Mouse (Mus musculus): ENCODE data around the gene Ifnk. TPM values are rescaled to one million over a fixed set of nuclear protein-coding genes. Genes with fewer than 3 reads are reported as not detected.

Ifnk gene
- polyA plus RNA-seq, 1 experiment from 2014 or later = not detected

DNA sequence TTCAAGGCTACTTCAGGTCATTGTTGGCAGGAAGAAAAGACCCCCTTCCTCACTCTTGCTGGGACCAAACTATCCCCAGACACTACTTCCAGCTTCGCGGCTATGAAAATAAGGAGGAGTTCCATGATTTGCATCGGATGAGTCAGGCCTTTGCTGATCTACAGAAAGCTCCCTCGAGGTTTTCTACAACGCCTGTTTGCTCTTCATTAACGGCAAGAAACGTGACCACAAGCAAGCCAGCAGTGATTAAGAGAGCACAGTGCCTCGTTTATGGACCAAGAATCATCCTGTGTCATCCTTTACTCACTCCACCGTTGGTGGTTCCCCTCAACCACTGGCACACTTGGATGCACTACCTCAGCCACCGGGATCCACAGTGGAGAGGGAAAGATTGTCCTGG, 6.1 kb upstream of the Ifnk start:
- no peaks in the 10 kb centered on the region for H3K27me3 ChIP-seq (ENCODE audit: insufficient read depth, low read length)
- no peaks in the 10 kb centered on the region for H3K4me1 ChIP-seq (replicated peaks; ENCODE audit: insufficient read depth, low read length)
- H3K36me3 ChIP-seq (ENCODE audit: insufficient read depth, low read length) = no peaks in the 10 kb centered on the region
- no peaks in the 10 kb centered on the region for H3K9me3 ChIP-seq (replicated peaks; ENCODE audit: low read length)
- no peak overlapping the region for H3K4me3 ChIP-seq (replicated peaks; ENCODE audit: low read depth, low read length)
- H3K9ac ChIP-seq (ENCODE audit: low read depth, low read length) = no peak overlapping the region
- ATAC-seq (replicated peaks; ENCODE audit: low FRiP score, low read depth) (no peak), DNase-seq (ENCODE audit: low spot score) (no peak)
- TF ChIP-seq CTCF (IDR thresholded peaks at IDR 0.05; ENCODE audit: low read depth) = no peak
- 88% methylated on average over 10 of the region's 10 CpGs for WGBS
- no peak overlapping the region for H3K4me2 ChIP-seq (ENCODE audit: low read length)
- no peak overlapping the region for H3K27ac ChIP-seq

DNA sequence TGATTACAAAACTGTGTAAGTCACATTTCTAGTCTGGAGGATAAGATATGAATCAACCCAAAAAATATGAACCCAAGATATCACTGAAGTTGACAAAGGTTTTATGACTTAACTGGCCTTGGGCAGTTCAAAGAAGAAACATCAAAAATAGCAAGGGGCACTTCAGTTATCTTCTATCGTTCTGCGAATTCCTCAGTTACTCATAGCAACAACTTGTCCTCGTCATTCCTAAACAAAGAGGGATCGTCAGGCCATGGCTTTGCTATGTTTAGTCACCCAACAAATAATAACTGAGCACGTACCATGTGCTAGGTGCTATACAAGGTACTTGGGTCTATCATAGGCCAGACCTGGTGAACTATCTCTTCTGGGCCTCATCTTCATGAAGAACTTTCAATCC, 5.3 kb upstream of the Ifnk start:
- no peak for ATAC-seq (replicated peaks; ENCODE audit: low FRiP score, low read depth)
- WGBS = 88% methylated on average over 5 of the region's 5 CpGs
- no peak for TF ChIP-seq CTCF (IDR thresholded peaks at IDR 0.05; ENCODE audit: low read depth)

DNA sequence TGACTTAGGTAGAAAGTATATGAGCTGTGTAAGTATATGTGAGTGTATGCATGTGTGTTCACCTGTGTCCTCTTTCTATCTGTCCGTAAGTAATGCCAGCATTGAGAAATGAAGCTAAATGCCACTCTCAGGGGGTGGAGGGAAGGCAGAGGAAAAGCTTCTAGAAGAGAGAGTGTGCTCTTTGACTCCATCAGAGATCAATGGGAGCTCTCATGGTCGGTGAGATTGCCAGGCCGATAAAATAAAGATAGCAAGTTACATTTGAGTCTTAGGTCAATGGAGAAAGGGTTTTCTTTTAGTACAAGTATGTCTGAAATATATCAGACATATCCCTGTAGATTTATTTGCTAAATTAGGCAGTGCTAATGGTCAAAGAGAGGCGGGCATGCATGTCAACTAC, 3.5 kb upstream of the Ifnk start:
- no peak for ATAC-seq (replicated peaks; ENCODE audit: low FRiP score, low read depth)
- H3K4me2 ChIP-seq (ENCODE audit: low read length) = no peak overlapping the region
- no peaks in the 10 kb centered on the region for H3K36me3 ChIP-seq (ENCODE audit: insufficient read depth, low read length)
- no peak for DNase-seq (ENCODE audit: low spot score)
- H3K4me3 ChIP-seq (replicated peaks; ENCODE audit: low read depth, low read length) = no peak overlapping the region
- TF ChIP-seq CTCF (IDR thresholded peaks at IDR 0.05; ENCODE audit: low read depth) = no peak
- no peak overlapping the region for H3K9ac ChIP-seq (ENCODE audit: low read depth, low read length)
- no peaks in the 10 kb centered on the region for H3K9me3 ChIP-seq (replicated peaks; ENCODE audit: low read length)
- no peak overlapping the region for H3K27ac ChIP-seq
- no peaks in the 10 kb centered on the region for H3K4me1 ChIP-seq (replicated peaks; ENCODE audit: insufficient read depth, low read length)
- WGBS = 80% methylated on average over 4 of the region's 4 CpGs
- no peaks in the 10 kb centered on the region for H3K27me3 ChIP-seq (ENCODE audit: insufficient read depth, low read length)

More for the DNA sequence above, 5.3 kb upstream of the Ifnk start:
- Histone ChIP-seq H3K27me3 (ENCODE audit: insufficient read depth, low read length) (no peaks in the 10 kb centered on the region), H3K4me1 (replicated peaks; ENCODE audit: insufficient read depth, low read length) (no peaks in the 10 kb centered on the region), H3K9me3 (replicated peaks; ENCODE audit: low read length) (no peaks in the 10 kb centered on the region), H3K4me2 (ENCODE audit: low read length) (no peak overlapping the region), H3K27ac (no peak overlapping the region), H3K9ac (ENCODE audit: low read depth, low read length) (no peak overlapping the region), H3K36me3 (ENCODE audit: insufficient read depth, low read length) (no peaks in the 10 kb centered on the region), H3K4me3 (replicated peaks; ENCODE audit: low read depth, low read length) (no peak overlapping the region)
- no peak for DNase-seq (ENCODE audit: low spot score)

DNA sequence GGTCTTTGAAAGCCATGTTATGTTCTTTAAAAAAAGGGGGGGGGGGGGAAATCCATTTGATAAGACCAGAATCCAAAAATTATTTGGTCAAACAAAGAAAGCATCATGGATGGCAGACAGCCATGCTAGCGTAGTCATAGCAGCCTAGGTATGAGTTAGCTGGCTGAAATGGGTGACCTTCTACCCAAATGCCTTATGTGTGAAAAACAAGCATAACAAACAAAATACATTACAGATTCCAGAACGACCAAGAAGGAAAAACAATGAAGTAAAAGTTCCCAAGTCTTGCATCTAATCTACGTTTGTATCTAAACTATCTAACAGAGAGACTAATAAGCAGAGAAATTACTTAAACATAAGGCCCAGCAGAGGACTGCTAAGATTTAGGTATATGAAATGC, 1.1 kb upstream of the Ifnk start:
- ATAC-seq (replicated peaks; ENCODE audit: low FRiP score, low read depth) (no peak), DNase-seq (ENCODE audit: low spot score) (no peak)
- TF ChIP-seq CTCF (IDR thresholded peaks at IDR 0.05; ENCODE audit: low read depth) = no peak
- Histone ChIP-seq H3K36me3 (ENCODE audit: insufficient read depth, low read length) (no peaks in the 10 kb centered on the region), H3K4me2 (ENCODE audit: low read length) (no peak overlapping the region), H3K27ac (no peak overlapping the region), H3K9me3 (replicated peaks; ENCODE audit: low read length) (no peaks in the 10 kb centered on the region), H3K9ac (ENCODE audit: low read depth, low read length) (no peak overlapping the region), H3K4me3 (replicated peaks; ENCODE audit: low read depth, low read length) (no peak overlapping the region), H3K4me1 (replicated peaks; ENCODE audit: insufficient read depth, low read length) (no peaks in the 10 kb centered on the region; the same call in 1 of the 2 replicates), H3K27me3 (ENCODE audit: insufficient read depth, low read length) (no peaks in the 10 kb centered on the region)
- 85% methylated on average over 3 of the region's 3 CpGs for WGBS

DNA sequence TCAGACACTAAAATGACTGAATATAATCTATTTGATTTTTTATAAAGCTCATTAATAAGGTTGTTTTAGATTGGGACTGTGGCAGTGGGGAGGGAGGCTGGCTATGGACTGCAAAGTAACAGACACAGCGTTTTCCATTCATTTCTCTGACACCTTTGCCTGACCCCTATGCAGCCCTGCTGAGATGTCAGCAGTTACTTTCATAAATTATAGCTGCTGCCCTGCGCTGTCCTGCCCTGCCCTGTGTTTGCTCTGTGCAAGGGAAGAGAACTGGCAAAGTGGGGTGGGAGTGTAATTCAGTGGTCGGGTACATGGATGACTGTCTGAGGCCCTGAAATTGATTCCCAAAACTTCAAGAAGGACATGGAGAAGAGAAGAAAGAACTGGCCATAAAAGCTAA, 2.2 kb downstream of the Ifnk start:
- H3K27ac ChIP-seq = no peak overlapping the region
- ATAC-seq (replicated peaks; ENCODE audit: low FRiP score, low read depth) = no peak
- H3K4me1 ChIP-seq (replicated peaks; ENCODE audit: insufficient read depth, low read length) = no peaks in the 10 kb centered on the region; the same call in 1 of the 2 replicates
- 39% methylated on average over 3 of the region's 3 CpGs for WGBS
- no peaks in the 10 kb centered on the region for H3K9me3 ChIP-seq (replicated peaks; ENCODE audit: low read length)
- no peak overlapping the region for H3K4me3 ChIP-seq (replicated peaks; ENCODE audit: low read depth, low read length)
- H3K9ac ChIP-seq (ENCODE audit: low read depth, low read length) = no peak overlapping the region
- H3K36me3 ChIP-seq (ENCODE audit: insufficient read depth, low read length) = no peaks in the 10 kb centered on the region
- no peak for TF ChIP-seq CTCF (IDR thresholded peaks at IDR 0.05; ENCODE audit: low read depth)
- DNase-seq (ENCODE audit: low spot score) = no peak
- no peak overlapping the region for H3K4me2 ChIP-seq (ENCODE audit: low read length)
- no peaks in the 10 kb centered on the region for H3K27me3 ChIP-seq (ENCODE audit: insufficient read depth, low read length)

DNA sequence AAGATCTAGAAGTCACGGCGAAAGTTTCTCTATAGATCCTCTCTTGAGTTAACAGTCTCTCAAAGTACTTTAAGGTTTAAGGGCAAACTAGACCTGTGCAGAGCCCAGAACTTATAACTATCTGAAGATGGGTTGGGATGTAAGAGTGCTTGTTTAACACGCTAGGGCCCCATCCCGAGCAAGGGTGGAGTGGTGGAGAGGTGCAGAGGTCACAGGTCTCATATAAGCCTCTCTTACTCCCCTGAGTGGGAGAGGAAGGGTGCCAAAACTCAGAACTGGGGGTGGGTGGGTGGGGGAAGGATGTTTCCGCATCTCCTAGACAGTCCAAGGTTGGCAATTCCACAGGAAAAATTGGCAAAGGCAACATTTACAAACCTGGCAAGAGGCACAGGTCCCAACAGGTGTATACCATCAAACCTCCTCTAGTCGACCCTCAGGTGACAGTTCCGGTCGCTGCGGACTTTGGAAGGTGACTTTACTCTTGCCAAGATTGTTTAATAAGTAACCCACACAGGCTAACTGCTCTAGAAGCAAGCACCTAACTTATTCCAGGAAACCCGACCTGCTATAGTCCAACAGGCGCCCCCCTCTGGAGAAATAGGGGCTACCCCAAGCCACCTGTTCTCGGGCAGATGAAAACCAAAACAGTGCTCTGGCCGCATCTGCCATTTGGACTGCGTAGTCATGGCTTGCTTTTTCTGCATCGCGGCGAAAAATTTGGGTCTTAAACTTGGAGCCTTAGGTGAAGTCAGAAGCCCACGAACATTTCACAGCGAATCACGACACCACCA, 3.5 kb downstream of the Ifnk start:
- DNase-seq (ENCODE audit: low spot score) = peak; percentile 78
- peak; percentile 69 for ATAC-seq (replicated peaks; ENCODE audit: low FRiP score, low read depth)

More for the DNA sequence above, 3.5 kb downstream of the Ifnk start:
- Histone ChIP-seq H3K27me3 (ENCODE audit: insufficient read depth, low read length) (no peaks in the 10 kb centered on the region), H3K4me1 (replicated peaks; ENCODE audit: insufficient read depth, low read length) (no peaks in the 10 kb centered on the region; the same call in 1 of the 2 replicates), H3K36me3 (ENCODE audit: insufficient read depth, low read length) (no peaks in the 10 kb centered on the region), H3K9me3 (replicated peaks; ENCODE audit: low read length) (no peaks in the 10 kb centered on the region), H3K27ac (peak overlapping the region; percentile 87), H3K4me2 (ENCODE audit: low read length) (peak overlapping the region; percentile 89), H3K9ac (ENCODE audit: low read depth, low read length) (peak overlapping the region; percentile 75), H3K4me3 (replicated peaks; ENCODE audit: low read depth, low read length) (peak overlapping the region; percentile 61)
- peak; percentile 67 for TF ChIP-seq CTCF (IDR thresholded peaks at IDR 0.05; ENCODE audit: low read depth)
- 21% methylated on average over 20 of the region's 20 CpGs for WGBS

Measured in kidney, postnatal 0 days (tissue).